Mouse (Mus musculus) urinary bladder, postnatal 36 days (tissue): ENCODE results near the gene Tmem47.
A peak's percentile ranks its signal among the peaks of the same experiment; 100 is the strongest.

Experiments used
- DNase-seq, 2 experiments: peaks; one replicate each; pipeline ENCODE4 v3.0.0; 2022; ENCODE audit warnings: low spot score in 2 of 2, mixed read lengths in 1 of 2

The Tmem47 gene

DNA sequence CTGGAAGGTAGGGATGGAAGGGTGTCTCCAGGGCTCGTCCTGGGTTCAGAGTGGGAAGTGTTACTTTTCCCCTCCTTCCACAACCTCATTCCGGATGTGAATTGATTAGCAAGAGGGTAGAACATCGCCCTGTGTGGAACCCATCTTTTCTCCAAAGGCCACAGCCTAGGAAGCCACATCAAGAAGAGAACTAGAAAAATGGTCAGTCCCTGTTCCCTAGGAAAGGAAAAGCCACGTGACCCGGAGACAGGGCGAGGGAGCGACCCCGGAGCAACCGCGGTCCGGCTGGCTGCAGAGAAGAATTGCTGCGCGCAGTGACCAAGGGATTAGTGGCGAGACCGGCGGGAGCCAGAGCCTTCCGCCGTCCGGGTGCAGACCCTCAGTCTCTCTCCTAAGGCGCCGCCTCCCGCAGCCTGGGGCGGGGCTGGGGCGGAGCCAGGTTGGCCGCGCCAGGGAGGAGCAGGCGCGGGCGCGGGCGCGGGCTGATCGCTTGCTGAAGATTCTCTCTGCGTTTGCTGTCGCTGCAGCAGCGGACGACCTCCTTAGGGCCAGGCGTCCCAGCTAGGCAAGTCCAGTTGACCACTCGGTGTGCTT is at the start of gene Tmem47:
Tmem47 (plus strand) TSS at position 489 of the 594 bp plus-strand sequence.
- DNase-seq: peak; percentile 1 to 33

DNA sequence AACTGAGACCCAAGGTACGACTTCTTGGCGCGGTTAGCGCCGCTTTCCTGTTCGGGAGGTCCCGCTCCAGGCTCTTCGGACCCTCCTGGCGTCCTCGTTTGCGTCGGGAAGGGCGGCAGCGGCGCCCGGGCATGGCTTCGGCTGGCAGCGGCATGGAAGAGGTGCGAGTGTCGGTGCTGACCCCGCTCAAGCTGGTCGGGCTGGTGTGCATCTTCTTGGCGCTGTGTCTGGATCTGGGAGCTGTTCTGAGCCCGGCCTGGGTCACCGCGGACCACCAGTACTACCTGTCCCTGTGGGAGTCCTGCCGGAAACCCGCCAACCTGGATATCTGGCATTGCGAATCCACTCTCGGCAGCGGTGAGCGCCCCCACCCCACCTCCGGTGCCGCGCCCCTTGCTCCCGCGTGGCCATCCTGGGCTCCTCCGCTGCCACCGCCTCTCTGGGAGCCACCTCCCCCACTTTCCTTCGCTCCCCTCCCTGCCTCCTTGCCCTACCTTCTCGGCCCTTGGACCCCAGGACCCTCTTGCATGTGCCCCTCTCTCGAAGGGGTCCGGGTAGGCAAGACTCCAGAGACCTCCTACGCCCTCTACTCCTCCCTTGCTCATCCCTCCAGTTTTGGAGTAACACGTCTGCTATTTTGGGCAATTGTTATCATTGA is 435 bp downstream of the Tmem47 start:
- DNase-seq: no peak

DNA sequence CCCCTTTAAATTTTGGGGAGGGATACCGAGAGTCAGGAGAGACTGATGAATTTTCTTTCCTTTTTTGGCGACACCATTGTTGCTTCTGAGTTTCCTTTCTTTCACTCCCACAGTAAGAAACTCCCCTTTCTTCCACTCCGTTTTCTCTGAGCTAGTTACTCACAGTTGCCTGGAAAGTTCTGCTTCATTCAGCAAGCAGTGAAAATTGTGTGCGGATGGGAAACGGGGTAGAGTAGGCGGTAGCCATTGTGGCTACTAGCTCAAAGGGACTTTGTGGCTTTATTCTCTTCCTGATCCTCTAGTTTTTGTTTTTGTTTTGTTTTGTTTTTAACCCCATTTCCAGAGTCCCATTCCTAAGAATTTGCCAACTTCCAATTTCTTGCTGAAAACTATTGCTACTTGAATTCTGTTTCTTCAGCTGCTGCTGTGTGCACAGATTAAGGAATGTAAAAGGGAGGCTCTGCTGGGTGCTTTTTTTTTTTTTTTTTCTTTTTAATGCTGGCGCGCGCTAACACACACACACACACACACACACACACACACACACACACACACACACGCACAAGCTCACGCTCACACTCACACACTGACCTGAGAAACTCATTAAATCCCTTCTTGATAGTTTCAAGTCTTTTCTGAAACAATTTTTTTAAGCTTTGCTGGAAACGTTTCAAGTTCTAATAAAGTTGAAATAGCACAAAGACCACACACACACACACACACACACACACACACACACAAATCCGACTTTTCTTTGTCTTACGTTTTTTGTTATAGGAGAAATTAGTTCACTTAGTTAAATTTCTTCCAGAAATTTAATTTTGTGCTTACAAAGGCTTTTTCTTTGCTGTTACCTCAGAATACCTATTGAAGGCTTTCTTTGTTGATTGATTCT is 1.5 kb downstream of the Tmem47 start:
- no peak for DNase-seq

DNA sequence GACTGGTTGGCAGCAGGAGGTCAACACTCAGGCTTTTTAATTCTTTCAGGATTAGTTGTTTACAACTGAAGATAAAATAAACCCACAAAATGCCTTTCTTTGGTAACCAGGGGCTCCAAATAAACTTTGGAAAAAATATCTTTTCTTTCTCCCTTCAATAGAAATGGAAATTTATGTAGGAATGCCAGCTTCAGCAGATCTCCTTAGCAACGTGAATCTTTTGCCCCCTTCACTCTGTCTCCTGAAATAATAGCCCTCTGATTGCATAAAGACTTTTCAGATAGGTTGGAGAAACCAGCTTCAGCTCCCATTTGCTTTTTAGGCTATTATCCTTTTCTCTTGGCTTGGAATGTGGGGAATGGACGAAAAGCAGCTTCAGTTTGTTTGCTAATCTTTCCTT is 2.2 kb downstream of the Tmem47 start:
- no peak for DNase-seq

DNA sequence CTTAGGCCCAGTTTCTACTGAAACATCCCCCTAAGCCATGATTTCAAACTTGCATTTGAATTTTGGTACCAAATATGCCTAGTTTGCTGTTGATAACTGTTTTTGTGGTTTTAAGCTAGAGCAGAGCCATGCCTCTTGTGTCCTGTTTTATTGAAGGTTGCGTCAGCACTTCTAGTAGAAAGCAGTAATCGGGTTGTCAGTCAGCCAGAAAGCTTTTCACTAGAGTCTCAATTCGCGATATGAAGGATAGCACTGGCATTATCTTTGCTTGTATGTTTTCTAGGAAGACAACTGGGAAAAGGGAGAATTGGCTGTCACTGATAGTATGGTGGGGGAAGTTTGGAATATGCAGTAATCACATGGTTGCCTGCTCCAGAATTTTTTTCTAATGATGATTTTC is 3.3 kb downstream of the Tmem47 start:
- DNase-seq: no peak

DNA sequence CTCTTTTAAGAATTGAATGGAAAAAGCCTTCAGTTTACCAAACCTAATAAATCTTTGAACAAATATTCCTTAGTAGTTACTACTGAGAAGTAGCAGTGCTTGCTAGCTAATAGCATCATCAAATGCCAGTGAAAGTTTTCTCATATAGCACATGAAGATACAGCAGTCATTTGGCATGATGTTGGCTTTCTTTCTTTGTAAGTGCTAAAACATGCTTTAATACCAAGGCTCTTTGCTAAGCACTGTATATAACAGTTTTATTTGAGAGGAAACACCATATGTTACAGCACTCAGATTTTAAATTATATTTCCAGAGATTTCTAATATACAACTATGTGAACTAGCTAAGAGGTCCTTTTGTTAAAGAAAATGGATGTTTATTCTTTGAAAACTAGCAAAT is 8.0 kb downstream of the Tmem47 start:
- no peak for DNase-seq

DNA sequence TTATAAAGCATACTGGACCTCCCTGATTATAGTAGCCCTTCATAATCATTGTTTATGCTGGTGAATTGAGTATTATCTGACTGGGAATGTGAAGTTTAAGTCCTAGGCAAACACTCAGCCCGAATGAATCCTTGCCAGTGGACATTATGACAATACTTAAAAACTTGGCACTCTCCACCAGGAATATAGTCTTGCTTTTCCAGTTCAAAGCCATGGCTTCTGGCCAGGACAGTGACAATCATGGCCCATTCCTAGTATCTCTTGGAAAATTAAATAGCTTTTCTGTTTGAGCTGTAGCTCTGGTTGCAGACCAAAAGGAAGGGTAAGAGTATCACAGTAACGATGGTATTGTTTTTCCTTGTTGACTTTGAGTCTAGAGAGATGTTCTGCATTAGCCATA is 10.5 kb downstream of the Tmem47 start:
- no peak for DNase-seq

DNA sequence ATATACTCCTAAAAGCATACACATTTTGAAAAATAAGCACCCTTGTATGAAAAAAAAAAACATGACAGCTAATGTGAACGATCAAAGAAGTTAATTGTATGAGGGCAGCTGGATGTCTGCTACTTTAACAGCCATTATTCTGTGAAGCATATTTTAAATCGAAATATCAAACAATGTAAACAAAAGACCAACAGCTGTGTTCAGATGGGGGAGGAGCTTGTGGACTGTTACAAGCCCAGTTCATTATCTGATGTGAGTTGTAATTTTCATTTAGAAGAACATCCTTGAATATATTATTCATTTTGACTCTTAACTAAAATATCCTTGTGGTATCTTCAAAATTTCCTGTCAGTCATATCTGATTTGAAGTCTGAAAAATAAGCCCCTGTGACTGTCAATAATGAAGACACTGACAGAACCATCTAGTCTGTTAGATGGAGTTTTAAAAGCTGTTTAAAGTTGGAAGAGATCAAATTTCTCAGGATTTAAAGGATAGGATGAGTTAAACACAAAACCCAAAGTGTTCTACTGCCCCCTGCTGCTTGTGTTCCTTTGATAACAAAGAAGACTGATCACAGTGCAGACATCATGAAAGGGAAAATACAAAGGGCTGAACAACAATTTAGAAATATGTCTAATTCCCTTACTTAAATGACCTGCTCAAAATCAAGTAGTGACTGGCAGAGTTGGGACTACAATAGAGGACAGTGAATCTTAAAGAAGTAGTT is 14.7 kb downstream of the Tmem47 start:
- no peak for DNase-seq

DNA sequence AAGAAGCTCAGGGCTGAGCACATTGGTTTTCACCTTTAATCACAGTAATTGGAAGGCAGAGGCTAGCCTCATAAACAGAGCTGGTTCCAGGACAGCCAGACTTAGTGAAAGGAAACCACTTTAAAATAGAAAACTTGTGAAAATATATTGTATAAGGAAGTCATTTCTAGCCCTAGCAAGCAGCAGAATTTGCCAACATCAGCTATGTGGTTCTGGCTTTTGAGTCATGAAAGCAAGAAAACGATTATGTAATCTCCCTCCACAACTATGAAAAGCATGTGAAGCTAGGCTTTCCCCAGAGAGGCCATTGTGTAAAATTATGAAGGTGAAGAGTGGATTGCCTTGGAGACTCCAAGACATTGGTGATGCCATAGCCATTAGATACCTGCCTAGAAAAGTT is 76.9 kb downstream of the Tmem47 start:
- no peak for DNase-seq
